Mouse (Mus musculus) retina, postnatal 1 day (tissue): ENCODE measurements around the gene Kptn.

Source experiments
- DNase-seq: peaks from one replicate; pipeline ENCODE4 v3.0.0-alpha.2; 2012

Gene Kptn

GRCm38 (mm10) chr7:16172141-16172581, 52.5 kb downstream of the Kptn start:
- peak; percentile 55 for DNase-seq

DNA sequence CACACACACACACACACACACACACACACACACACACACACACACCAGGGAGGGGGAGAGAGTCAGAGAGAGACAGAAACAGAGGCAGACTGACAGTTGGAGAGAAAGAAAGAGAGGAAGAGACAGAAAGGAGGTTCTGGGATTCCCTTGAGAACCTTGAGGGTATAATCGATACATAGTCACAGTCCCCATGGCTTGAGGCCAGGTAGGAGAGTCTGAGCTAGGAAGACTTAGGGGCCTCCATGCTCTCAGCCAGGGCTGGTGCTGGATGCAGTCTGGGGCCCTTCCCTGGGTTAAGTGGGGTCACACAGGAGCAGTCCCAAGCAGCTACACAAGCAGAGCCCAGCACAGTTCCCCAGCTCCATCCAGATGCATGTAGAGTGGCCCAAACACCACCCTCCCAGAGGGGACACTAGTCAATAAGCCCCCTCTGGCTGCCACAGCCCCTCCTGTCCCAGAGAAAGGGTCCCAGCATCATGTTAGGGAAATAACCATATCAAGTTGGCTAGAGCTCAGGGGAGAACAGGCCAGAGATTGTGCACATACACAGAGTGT, 53.0 kb downstream of the Kptn start:
- DNase-seq, result no peak

GRCm38 (mm10) chr7:16173146-16173545, 53.5 kb downstream of the Kptn start:
- DNase-seq, result no peak

DNA sequence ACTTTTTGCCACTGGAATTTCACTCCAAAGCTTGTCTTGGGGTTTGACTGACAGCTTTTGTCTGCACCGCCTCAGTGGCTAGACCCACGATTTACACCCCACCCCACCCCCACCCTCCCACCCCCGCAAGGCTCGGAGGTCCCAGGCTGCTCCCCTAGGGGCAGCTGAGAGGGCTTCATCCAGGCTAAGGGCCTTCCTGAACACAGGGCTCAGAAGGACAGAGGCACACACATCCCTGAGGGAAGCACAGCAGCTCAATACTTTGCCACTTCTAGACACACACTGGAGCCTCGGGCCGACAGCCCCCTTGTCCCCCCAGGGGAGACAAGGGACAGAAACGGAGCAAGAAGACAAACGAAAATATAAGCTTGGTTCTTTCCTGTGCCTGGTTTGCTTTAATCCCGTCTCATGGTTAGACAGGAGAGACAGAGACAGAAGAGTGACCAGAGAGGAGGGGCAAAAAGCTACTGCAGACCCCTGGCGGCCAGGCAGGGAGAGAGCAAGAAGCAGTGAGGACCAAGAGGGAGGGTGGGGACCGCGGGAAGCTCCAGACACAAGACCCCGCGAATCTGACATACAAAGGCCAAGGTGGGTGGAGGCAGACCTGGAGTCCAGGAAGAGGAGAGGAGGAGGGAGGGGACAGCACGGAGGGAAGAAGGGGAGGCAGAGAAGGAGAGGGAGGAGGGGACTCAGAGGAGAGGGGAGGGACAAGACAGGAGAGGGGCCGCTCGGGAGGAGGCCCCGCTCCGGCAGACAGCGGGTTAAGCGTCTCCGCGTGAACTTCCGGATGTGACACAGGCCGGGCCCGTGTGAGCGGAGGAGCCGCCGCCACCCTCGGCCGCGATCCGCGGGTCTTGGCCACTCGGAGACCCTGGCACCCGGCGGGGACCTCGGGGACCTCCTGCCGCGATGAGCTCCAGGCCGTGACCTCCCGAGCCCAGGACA, 55.2 kb downstream of the Kptn start, which contains the start of gene Meis3:
Meis3 (plus strand) TSS at position 494 of the 945 bp plus-strand sequence.
- DNase-seq, result peak; percentile 87

- no peak for DNase-seq
These were observed 55.8 kb downstream of the Kptn start for GRCm38 (mm10) chr7:16175542-16175931.
